Mouse (Mus musculus): Measurements from ENCODE around the gene Tmem8.

DNA sequence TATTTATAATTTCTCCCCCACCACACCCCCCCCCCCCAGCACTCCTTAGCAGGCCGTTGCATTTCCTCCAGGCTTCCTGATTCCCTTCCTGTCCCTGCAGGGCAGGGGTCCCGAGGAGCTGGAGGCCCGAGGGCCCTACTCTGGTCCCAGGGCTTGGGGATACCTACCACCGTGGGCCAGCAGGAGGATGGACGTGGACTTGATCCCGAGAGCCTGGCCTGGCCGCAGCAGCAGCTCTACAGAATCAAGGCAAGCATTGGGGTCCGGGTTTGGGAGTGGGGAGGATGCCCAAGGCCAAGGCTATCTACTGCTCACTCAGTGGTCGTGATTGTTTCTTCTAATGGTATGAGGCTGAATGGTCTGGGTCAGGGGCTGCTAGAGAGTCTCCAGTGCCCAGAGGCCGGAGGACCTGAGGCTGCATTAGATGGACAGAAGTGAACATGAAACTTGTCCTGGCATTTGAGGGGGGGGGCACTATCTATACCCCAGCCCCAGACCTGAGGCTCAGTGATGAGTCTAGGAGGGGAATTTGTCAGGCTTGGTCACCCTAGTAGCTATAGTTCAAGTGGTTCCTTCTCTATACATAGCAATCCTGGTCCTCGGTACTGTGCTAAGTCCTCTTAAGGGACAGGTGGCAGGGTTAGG, 24.1 kb downstream of the Tmem8 start:
- no peak for TF ChIP-seq CTCF (IDR thresholded peaks at IDR 0.05; ENCODE audit: low read depth, low read length)
- TF ChIP-seq POLR2A (IDR thresholded peaks at IDR 0.05; ENCODE audit: borderline replicate concordance, low read depth, low read length): no peak
